Mouse (Mus musculus) midbrain, embryonic 13.5 days (tissue): ENCODE measurements around the gene Trir. TPM values are rescaled to one million over a fixed set of nuclear protein-coding genes. Genes with fewer than 3 reads are reported as not detected.

Source experiments
- ATAC-seq: fragments of 200-750 bp; cut with Nextera tagmentation; 2 replicates; pipeline ENCODE4 v1.8.0; 2017; ENCODE audit warnings: mild to moderate bottlenecking, moderate TSS enrichment, moderate library complexity
- H3K27ac ChIP-seq: fragments of 300-500 bp; sonication (generic); 2 replicates; pipeline ENCODE4 v1.5.1; 2015; ENCODE audit warnings: inconsistent platforms, mild to moderate bottlenecking, moderate library complexity
- H3K27me3 ChIP-seq: fragments of 300-500 bp; sonication (generic); 2 replicates; pipeline ENCODE4 v1.6.1; 2015; ENCODE audit warnings: mild to moderate bottlenecking, inconsistent platforms
- H3K36me3 ChIP-seq: fragments of 300-500 bp; sonication (generic); 2 replicates; pipeline ENCODE4 v1.6.1; 2015; ENCODE audit warnings: mild to moderate bottlenecking, inconsistent platforms
- H3K4me1 ChIP-seq: fragments of 300-500 bp; sonication (generic); replicated peaks from 2 replicates; pipeline ENCODE4 v1.6.1; 2015; ENCODE audit warnings: inconsistent platforms
- H3K4me2 ChIP-seq: fragments of 300-500 bp; sonication (generic); replicated peaks from 2 replicates; pipeline ENCODE4 v1.6.1; 2015; ENCODE audit warnings: moderate library complexity, mild to moderate bottlenecking, inconsistent platforms
- H3K4me3 ChIP-seq: fragments of 300-500 bp; sonication (generic); replicated peaks from 2 replicates; pipeline ENCODE4 v1.5.1; 2015; ENCODE audit warnings: mild to moderate bottlenecking, inconsistent platforms
- H3K9ac ChIP-seq: fragments of 300-500 bp; sonication (generic); replicated peaks from 2 replicates; pipeline ENCODE4 v1.6.1; 2015; ENCODE audit warnings: mild to moderate bottlenecking, inconsistent platforms
- H3K9me3 ChIP-seq: fragments of 300-500 bp; sonication (generic); 2 replicates; pipeline ENCODE4 v1.6.1; 2016; ENCODE audit warnings: mild to moderate bottlenecking, inconsistent platforms
- WGBS: fragments of 180-500 bp; shearing (Covaris S2); methylation state at CpG from one replicate; pipeline ENCODE4 v1.1.7; 2015; 5-methylcytosine and 5-hydroxymethylcytosine counted together
- polyA plus RNA-seq: library from polyadenylated mRNA; unstranded; fragments of >200 nt; fragmentation: Nextera tagmentation; extraction: Ambion mirVana; gene quantifications from 2 replicates; pipeline ENCODE4 v1.2.1, GENCODE M21; 2015

Gene Trir
- polyA plus RNA-seq, 1 experiment from 2014 or later, result 153 TPM

GRCm38 (mm10) chr8:84997649-84998295, 28.9 kb upstream of the Trir start:
- H3K4me3 ChIP-seq, result peak overlapping the region; percentile 15; the same call in 1 of the 2 replicates
- H3K9ac ChIP-seq, result peak overlapping the region; percentile 49; the same call in 1 of the 2 replicates
- H3K27me3 ChIP-seq, result peaks cover 22% of the 10 kb centered on the region
- peak overlapping the region; percentile 46 for H3K4me2 ChIP-seq
- no peaks in the 10 kb centered on the region for H3K9me3 ChIP-seq
- ATAC-seq, result peak; percentile 85
- peaks cover 16% of the 10 kb centered on the region for H3K4me1 ChIP-seq
- no peak overlapping the region for H3K27ac ChIP-seq
- WGBS, result 1% methylated on average over 17 of the region's 19 CpGs
- H3K36me3 ChIP-seq, result peaks cover 15% of the 10 kb centered on the region

- peaks cover 50% of the 10 kb centered on the region for H3K27me3 ChIP-seq
- 15% methylated on average over 25 of the region's 25 CpGs for WGBS
These were observed 18.9 kb upstream of the Trir start for GRCm38 (mm10) chr8:85007686-85008085.

GRCm38 (mm10) chr8:85011242-85011641, 15.4 kb upstream of the Trir start:
- Histone ChIP-seq H3K9me3 (no peaks in the 10 kb centered on the region), H3K4me3 (no peak overlapping the region), H3K4me2 (no peak overlapping the region), H3K9ac (no peak overlapping the region), H3K4me1 (peaks cover 7% of the 10 kb centered on the region; the same call in 1 of the 2 replicates), H3K27me3 (peaks cover 72% of the 10 kb centered on the region), H3K27ac (no peak overlapping the region), H3K36me3 (no peaks in the 10 kb centered on the region)
- ATAC-seq, result no peak
- WGBS, result 15% methylated on average over 28 of the region's 28 CpGs

More at GRCm38 (mm10) chr8:85007686-85008085, 18.9 kb upstream of the Trir start:
- peaks cover 3% of the 10 kb centered on the region for H3K36me3 ChIP-seq
- no peaks in the 10 kb centered on the region for H3K4me1 ChIP-seq
- no peak overlapping the region for H3K9ac ChIP-seq
- H3K4me3 ChIP-seq, result no peak overlapping the region
- no peak for ATAC-seq
- H3K4me2 ChIP-seq, result no peak overlapping the region
- no peak overlapping the region for H3K27ac ChIP-seq
- no peaks in the 10 kb centered on the region for H3K9me3 ChIP-seq

- 6% methylated on average over 26 of the region's 26 CpGs for WGBS
- Histone ChIP-seq H3K4me2 (peak overlapping the region; percentile 67), H3K4me1 (peaks cover 11% of the 10 kb centered on the region; the same call in 1 of the 2 replicates), H3K27ac (no peak overlapping the region), H3K36me3 (peaks cover 15% of the 10 kb centered on the region), H3K27me3 (peaks cover 57% of the 10 kb centered on the region), H3K4me3 (peak overlapping the region; percentile 34), H3K9me3 (no peaks in the 10 kb centered on the region), H3K9ac (peak overlapping the region; percentile 62; the same call in 1 of the 2 replicates)
- peak; percentile 75 for ATAC-seq
These were observed 13.3 kb upstream of the Trir start for GRCm38 (mm10) chr8:85013230-85013840.

GRCm38 (mm10) chr8:85014431-85014830, 12.2 kb upstream of the Trir start, which contains the start of gene Best2:
Gene Best2, minus strand, starts transcription at chr8:85014531.
- ATAC-seq, result no peak
- H3K4me1 ChIP-seq, result peaks cover 11% of the 10 kb centered on the region; the same call in 1 of the 2 replicates
- peak within 1 kb of the TSS; percentile 67 for H3K4me2 ChIP-seq
- peaks cover 26% of the 10 kb centered on the region for H3K36me3 ChIP-seq
- peak within 1 kb of the TSS; percentile 34 for H3K4me3 ChIP-seq
- H3K27ac ChIP-seq, result no peak within 1 kb of the TSS
- peaks cover 48% of the 10 kb centered on the region for H3K27me3 ChIP-seq
- H3K9me3 ChIP-seq, result no peaks in the 10 kb centered on the region
- WGBS, result 60% methylated on average over 1 of the region's 2 CpGs
- H3K9ac ChIP-seq, result peak within 1 kb of the TSS; percentile 62; the same call in 1 of the 2 replicates

GRCm38 (mm10) chr8:85016724-85017123, 9.9 kb upstream of the Trir start:
- no peak for ATAC-seq
- whole genome bisulfite sequencing, result 68% methylated on average over 10 of the region's 10 CpGs
- H3K4me1 ChIP-seq, result peaks cover 14% of the 10 kb centered on the region; the same call in 1 of the 2 replicates
- no peak overlapping the region for H3K4me3 ChIP-seq
- H3K27me3 ChIP-seq, result peaks cover 32% of the 10 kb centered on the region
- H3K36me3 ChIP-seq, result peaks cover 49% of the 10 kb centered on the region
- H3K27ac ChIP-seq, result no peak overlapping the region
- no peak overlapping the region for H3K9ac ChIP-seq
- no peak overlapping the region for H3K4me2 ChIP-seq
- H3K9me3 ChIP-seq, result no peaks in the 10 kb centered on the region

GRCm38 (mm10) chr8:85017209-85017608, 9.4 kb upstream of the Trir start:
- no peak overlapping the region; the same call in 1 of the 2 replicates for H3K27ac ChIP-seq
- H3K4me3 ChIP-seq, result no peak overlapping the region
- 0 out of 2 replicates have a peak, but pooled peaks have one; percentile 15 for ATAC-seq
- no peaks in the 10 kb centered on the region for H3K9me3 ChIP-seq
- H3K36me3 ChIP-seq, result peaks cover 54% of the 10 kb centered on the region
- WGBS, result 26% methylated on average over 5 of the region's 5 CpGs
- peaks cover 14% of the 10 kb centered on the region; the same call in 1 of the 2 replicates for H3K4me1 ChIP-seq
- H3K4me2 ChIP-seq, result no peak overlapping the region
- peaks cover 27% of the 10 kb centered on the region for H3K27me3 ChIP-seq
- no peak overlapping the region for H3K9ac ChIP-seq

- H3K9ac ChIP-seq, result no peak overlapping the region
- H3K4me1 ChIP-seq, result peaks cover 29% of the 10 kb centered on the region
- H3K27me3 ChIP-seq, result no peaks in the 10 kb centered on the region
- no peak overlapping the region for H3K4me3 ChIP-seq
- no peaks in the 10 kb centered on the region for H3K9me3 ChIP-seq
- no peak overlapping the region for H3K27ac ChIP-seq
- no peak for ATAC-seq
- no peak overlapping the region for H3K4me2 ChIP-seq
- 100% methylated on average over 3 of the region's 3 CpGs for WGBS
- peaks cover 69% of the 10 kb centered on the region for H3K36me3 ChIP-seq
These were observed 5.0 kb upstream of the Trir start for GRCm38 (mm10) chr8:85021514-85022055.

GRCm38 (mm10) chr8:85023846-85024245, 2.8 kb upstream of the Trir start:
- H3K9me3 ChIP-seq, result no peaks in the 10 kb centered on the region
- peak overlapping the region; percentile 94 for H3K4me3 ChIP-seq
- peaks cover 37% of the 10 kb centered on the region for H3K4me1 ChIP-seq
- no peak overlapping the region for H3K9ac ChIP-seq
- H3K27me3 ChIP-seq, result no peaks in the 10 kb centered on the region
- H3K4me2 ChIP-seq, result peak overlapping the region; percentile 92
- 96% methylated on average over 3 of the region's 3 CpGs for WGBS
- H3K27ac ChIP-seq, result no peak overlapping the region
- peaks cover 49% of the 10 kb centered on the region for H3K36me3 ChIP-seq
- no peak for ATAC-seq

- Histone ChIP-seq H3K4me2 (peak within 1 kb of the TSS; percentile 92), H3K27me3 (no peaks in the 10 kb centered on the region), H3K36me3 (peaks cover 45% of the 10 kb centered on the region), H3K27ac (peak within 1 kb of the TSS; percentile 89), H3K4me3 (peak within 1 kb of the TSS; percentile 94), H3K9ac (peak within 1 kb of the TSS; percentile 85), H3K4me1 (peaks cover 43% of the 10 kb centered on the region), H3K9me3 (no peaks in the 10 kb centered on the region)
- ATAC-seq, result peak; percentile 87
- 7% methylated on average over 30 of the region's 30 CpGs for WGBS
These were observed 1.3 kb upstream of the Trir start, which contains the start of gene Asna1 for GRCm38 (mm10) chr8:85025098-85025932. Gene Asna1, minus strand, starts transcription at chr8:85025281.

GRCm38 (mm10) chr8:85027516-85027855, 863 bp downstream of the Trir start:
- no peak for ATAC-seq

More at GRCm38 (mm10) chr8:85027516-85027855, 863 bp downstream of the Trir start:
- peaks cover 40% of the 10 kb centered on the region for H3K4me1 ChIP-seq
- peaks cover 43% of the 10 kb centered on the region for H3K36me3 ChIP-seq
- WGBS, result 1% methylated on average over 13 of the region's 13 CpGs
- peak overlapping the region; percentile 99 for H3K4me3 ChIP-seq
- H3K9ac ChIP-seq, result peak overlapping the region; percentile 99
- H3K27ac ChIP-seq, result peak overlapping the region; percentile 89
- no peaks in the 10 kb centered on the region for H3K9me3 ChIP-seq
- H3K27me3 ChIP-seq, result no peaks in the 10 kb centered on the region
- H3K4me2 ChIP-seq, result peak overlapping the region; percentile 92
